Mouse (Mus musculus): Measurements from ENCODE around the gene Nuak1. TPM values are rescaled to one million over a fixed set of nuclear protein-coding genes. Genes with fewer than 3 reads are reported as not detected.
A peak's percentile ranks its signal among the peaks of the same experiment; 100 is the strongest.

Gene Nuak1
- total and polyA plus RNA-seq, 3 experiments: 1.1 to 2.2 TPM; not detected in 1

DNA sequence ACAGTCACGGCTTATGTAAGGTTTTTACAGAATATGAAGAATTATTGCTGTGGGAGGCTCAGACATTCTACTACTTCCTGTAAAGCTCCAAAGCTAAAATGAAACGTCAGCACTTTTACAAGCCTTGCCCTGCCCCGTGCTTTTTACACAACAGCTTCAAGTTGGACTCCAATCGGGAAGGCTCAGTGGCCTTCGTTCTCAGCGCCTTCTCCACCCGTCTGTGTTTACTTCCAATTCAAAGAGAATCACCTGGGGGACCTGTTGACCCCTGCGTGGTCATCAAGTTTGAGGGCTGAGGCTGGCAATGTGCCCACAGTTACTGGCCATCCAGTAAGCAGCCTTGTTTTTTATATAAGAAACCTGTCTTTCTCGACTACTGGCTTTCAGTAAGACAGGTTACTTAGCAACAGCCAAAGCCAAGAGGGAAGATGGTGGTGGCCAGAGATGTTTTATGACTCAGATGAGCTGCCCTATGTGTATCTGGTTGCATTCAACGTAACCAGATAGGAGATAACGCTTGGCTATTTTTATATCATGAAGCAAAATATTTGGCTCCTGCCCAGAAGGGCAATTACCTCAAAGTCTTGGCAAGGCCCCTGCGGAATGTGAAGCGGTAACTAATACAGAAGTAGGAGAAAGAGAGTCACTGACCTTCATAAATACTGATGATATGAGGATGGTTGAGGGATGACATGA is 31.3 kb downstream of the Nuak1 start:
- Histone ChIP-seq H3K4me1 (ENCODE audit: control insufficient read depth in 1 of 2, insufficient read depth in 2 of 2, low read length in 2 of 2) (no peaks in the 10 kb centered on the region), H3K9ac (ENCODE audit: control insufficient read depth, low read depth, low read length, poor library complexity, severe bottlenecking) (no peak overlapping the region), H3K9me3 (replicated peaks; ENCODE audit: insufficient read depth, low read length) (no peaks in the 10 kb centered on the region), H3K79me2 (ENCODE audit: control insufficient read depth, insufficient read depth, low read length, poor library complexity) (no peaks in the 10 kb centered on the region), H3K4me3 (ENCODE audit: control insufficient read depth in 1 of 2, insufficient read depth in 1 of 2, low read depth in 2 of 2, low read length in 2 of 2) (no peak overlapping the region), H3K36me3 (ENCODE audit: control insufficient read depth in 1 of 2, insufficient read depth in 2 of 2, low read length in 2 of 2) (no peaks in the 10 kb centered on the region), H3K27me3 (ENCODE audit: control insufficient read depth in 1 of 2, insufficient read depth in 2 of 2, low read length in 2 of 2) (no peaks in the 10 kb centered on the region), H3K27ac (ENCODE audit: control insufficient read depth, low read depth, low read length) (no peak overlapping the region)
- DNase-seq (ENCODE audit: low read depth, low spot score): peak; percentile 4
- no peak for TF ChIP-seq USF1 (IDR thresholded peaks at IDR 0.05; ENCODE audit: low read depth, low read length)
- TF ChIP-seq SIN3A (IDR thresholded peaks at IDR 0.05; ENCODE audit: low read length): no peak
- no peak for TF ChIP-seq SMC3 (IDR thresholded peaks at IDR 0.05; ENCODE audit: low read depth, low read length)
- no peak for TF ChIP-seq ZMIZ1 (IDR thresholded peaks at IDR 0.05; ENCODE audit: low read depth, low read length)
- no peak for TF ChIP-seq USF2 (IDR thresholded peaks at IDR 0.05; ENCODE audit: borderline replicate concordance in 1 of 2, insufficient read depth in 1 of 2, low read depth in 1 of 2, low read length in 2 of 2)
- no peak for TF ChIP-seq TCF12 (IDR thresholded peaks at IDR 0.05; ENCODE audit: low read depth, low read length)
- TF ChIP-seq NRF1 (IDR thresholded peaks at IDR 0.05; ENCODE audit: insufficient read depth, low read depth, low read length, poor library complexity, severe bottlenecking): no peak
- no peak for TF ChIP-seq RAD21 (IDR thresholded peaks at IDR 0.05; ENCODE audit: low read depth, low read length)
- no peak for TF ChIP-seq TAL1 (IDR thresholded peaks at IDR 0.05; ENCODE audit: low read length)
- TF ChIP-seq ZKSCAN1 (IDR thresholded peaks at IDR 0.05; ENCODE audit: low read depth, low read length): no peak
- no peak for TF ChIP-seq MYC (IDR thresholded peaks at IDR 0.05; ENCODE audit: low read depth, low read length)
- TF ChIP-seq POLR2AphosphoS2 (IDR thresholded peaks at IDR 0.05; ENCODE audit: low read length): no peak
- no peak for TF ChIP-seq JUND (IDR thresholded peaks at IDR 0.05; ENCODE audit: low read depth, low read length)
- TF ChIP-seq RCOR1 (IDR thresholded peaks at IDR 0.05; ENCODE audit: low read depth, low read length): no peak
- no peak for TF ChIP-seq POLR2AphosphoS5 (IDR thresholded peaks at IDR 0.05; ENCODE audit: borderline replicate concordance, low read depth, low read length)
- TF ChIP-seq CHD1 (IDR thresholded peaks at IDR 0.05; ENCODE audit: low read depth, low read length): no peak
- TF ChIP-seq HCFC1 (IDR thresholded peaks at IDR 0.05; ENCODE audit: low read depth, low read length): no peak

DNA sequence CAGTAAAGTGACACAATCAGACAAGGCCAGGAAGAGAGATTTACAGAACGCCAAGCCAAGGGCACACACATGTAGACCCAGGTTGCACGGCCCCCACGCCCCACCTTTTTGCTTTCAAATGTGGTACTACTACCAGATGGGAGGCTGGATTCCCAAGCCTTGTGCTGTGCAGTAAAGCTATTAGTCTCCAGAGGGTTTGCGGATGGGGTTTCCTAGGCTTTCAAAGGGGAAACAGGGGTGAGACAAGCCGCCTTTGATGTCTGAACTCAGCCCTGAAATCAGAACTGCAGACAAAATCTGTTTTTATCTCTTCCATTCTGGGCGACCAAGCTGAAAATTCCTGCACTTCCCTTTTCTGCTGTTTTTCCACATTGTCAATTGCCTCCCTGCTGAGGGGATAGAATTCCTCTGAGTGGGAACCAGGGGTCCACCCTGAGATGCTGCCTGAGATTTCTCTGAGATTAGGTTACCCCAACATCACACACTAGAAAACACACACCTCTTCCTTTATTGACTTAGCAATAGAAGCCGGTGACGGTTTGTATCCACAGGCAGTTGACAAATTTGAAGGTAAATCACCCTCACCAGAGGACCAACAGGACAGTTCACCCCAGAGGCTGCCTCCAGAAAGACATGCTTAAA is 35.1 kb downstream of the Nuak1 start:
- no peak overlapping the region for H3K9ac ChIP-seq (ENCODE audit: control insufficient read depth, low read depth, low read length, poor library complexity, severe bottlenecking)
- TF ChIP-seq TBP (IDR thresholded peaks at IDR 0.05; ENCODE audit: low read depth, low read length) (no peak), CHD1 (IDR thresholded peaks at IDR 0.05; ENCODE audit: low read depth, low read length) (no peak), SMC3 (IDR thresholded peaks at IDR 0.05; ENCODE audit: low read depth, low read length) (no peak), MYC (IDR thresholded peaks at IDR 0.05; ENCODE audit: low read depth, low read length) (no peak), ZNF384 (IDR thresholded peaks at IDR 0.05; ENCODE audit: low read depth, low read length) (no peak), BHLHE40 (IDR thresholded peaks at IDR 0.05; ENCODE audit: borderline replicate concordance, low read depth, low read length) (no peak), HCFC1 (IDR thresholded peaks at IDR 0.05; ENCODE audit: low read depth, low read length) (no peak), ELF1 (IDR thresholded peaks at IDR 0.05; ENCODE audit: low read depth, low read length) (no peak), MYB (IDR thresholded peaks at IDR 0.05; ENCODE audit: low read depth, low read length) (no peak), SIN3A (IDR thresholded peaks at IDR 0.05; ENCODE audit: low read length) (no peak)
- no peak for DNase-seq (ENCODE audit: low read depth, low spot score)

More for the DNA sequence above, 35.1 kb downstream of the Nuak1 start:
- H3K27ac ChIP-seq (ENCODE audit: control insufficient read depth, low read depth, low read length): no peak overlapping the region
- H3K27me3 ChIP-seq (ENCODE audit: control insufficient read depth in 1 of 2, insufficient read depth in 2 of 2, low read length in 2 of 2): no peaks in the 10 kb centered on the region
- H3K9me3 ChIP-seq (replicated peaks; ENCODE audit: insufficient read depth, low read length): no peaks in the 10 kb centered on the region
- H3K36me3 ChIP-seq (ENCODE audit: control insufficient read depth in 1 of 2, insufficient read depth in 2 of 2, low read length in 2 of 2): no peaks in the 10 kb centered on the region
- no peak overlapping the region for H3K4me3 ChIP-seq (ENCODE audit: control insufficient read depth in 1 of 2, insufficient read depth in 1 of 2, low read depth in 2 of 2, low read length in 2 of 2)
- no peaks in the 10 kb centered on the region for H3K79me2 ChIP-seq (ENCODE audit: control insufficient read depth, insufficient read depth, low read length, poor library complexity)
- no peaks in the 10 kb centered on the region for H3K4me1 ChIP-seq (ENCODE audit: control insufficient read depth in 1 of 2, insufficient read depth in 2 of 2, low read length in 2 of 2)
